Mouse (Mus musculus) cerebellum, adult 18-20 months (tissue): ENCODE data around the gene Wfdc18.

Experiments
- DNase-seq, 2 experiments: peaks; one replicate each; pipeline ENCODE4 v3.0.0; 2021

The Wfdc18 gene

DNA sequence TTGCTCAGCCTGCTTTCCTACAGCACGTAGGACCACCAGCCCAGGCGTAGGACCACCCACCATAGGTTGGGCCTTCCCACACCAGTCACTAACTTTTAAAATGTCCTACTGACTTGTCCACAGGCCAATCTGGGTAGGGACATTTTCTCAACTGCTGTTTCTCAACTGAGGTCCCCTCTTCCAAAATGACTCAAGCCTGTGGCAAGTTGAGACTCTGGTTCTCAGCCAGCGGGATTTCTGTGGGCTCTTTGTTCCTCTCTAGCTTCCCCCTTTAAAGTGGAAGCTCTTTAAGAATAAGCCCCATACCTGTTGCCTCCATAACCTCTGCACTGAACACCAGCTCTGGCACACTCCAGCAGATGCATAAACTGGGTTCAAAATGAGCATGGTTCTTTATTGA, 34.7 kb downstream of the Wfdc18 start:
- no peak for DNase-seq

DNA sequence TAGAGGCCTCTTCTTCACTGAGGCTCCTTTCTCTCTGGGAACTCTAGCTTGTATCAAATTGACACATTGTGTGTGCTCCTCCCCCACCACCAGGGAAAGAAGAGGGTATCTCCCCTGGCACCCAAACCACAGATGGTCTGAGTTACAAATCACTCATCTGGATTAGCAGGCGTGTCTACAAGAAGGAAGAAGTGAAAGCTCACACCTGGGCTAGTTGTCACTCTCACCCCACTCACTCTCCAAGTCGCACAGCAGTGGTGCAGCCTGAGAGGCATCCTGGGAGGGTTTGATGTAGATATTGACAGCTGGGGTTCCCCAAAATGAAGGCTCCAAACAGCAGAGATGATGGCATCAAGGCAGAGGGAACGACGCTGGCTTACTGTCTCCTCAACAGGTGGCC, 37.3 kb downstream of the Wfdc18 start:
- DNase-seq = no peak

DNA sequence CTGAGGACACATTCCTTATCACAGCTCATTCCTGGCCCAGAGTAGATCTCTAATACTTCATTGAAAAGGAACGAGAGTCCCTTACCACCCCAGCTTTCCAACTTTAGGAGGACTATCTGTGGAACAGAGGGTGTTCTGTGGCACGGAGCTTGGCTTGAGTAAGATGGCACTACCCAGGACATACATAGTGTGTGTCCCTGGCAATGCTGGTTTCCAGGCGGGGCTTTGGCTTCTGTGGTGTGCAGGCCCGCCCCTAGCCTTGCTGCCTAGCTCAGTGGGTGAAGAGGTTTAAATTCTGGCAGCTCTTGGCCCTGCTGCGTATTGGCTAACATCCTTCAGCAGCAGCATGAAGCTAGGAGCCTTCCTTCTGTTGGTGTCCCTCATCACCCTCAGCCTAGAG, 37.9 kb downstream of the Wfdc18 start, which contains the start of gene Wfdc21:
TSS of gene Wfdc21 (plus strand) at position 260 of the 400 bp plus-strand sequence.
- no peak for DNase-seq

DNA sequence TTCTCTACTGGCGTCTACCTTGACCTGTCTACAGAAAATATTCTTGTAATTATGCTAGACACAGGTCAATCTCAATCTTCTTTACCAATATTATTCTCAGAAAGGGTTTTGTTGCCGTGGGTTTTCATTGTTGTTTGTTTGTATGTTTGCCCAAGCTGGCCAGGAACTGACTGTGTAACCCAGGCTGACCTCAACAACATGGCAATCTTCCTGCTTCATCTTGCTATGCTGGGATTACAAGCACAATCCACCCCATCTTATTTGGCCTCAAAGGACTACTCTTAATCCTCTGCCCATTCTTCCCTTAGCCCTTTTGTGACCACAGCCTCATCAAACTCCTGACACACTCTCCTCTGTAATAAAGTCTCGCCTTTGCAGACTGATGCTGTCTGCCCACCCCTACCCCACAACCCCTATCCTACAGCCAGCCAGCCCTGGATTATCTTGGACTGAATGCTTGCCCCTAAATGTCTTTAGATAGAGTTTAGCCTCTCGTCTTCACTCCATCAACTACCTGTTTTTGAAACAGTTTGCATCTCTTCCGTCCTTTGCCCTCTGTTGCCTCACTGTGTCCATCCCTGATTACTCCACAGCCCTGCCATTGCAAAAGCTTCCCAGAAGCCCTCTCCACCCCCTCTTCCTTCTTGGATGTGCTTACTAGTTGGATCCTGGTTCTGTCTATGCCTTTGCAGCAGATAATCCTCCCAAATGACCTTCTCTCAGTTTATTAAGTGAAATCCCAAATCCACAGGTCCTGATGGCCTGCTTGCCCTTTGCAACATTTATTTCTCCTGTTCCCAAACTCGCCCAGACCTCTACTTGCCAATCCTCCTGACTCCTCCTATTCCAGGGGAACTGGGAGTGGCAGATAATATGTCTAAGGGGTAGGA, 38.8 kb downstream of the Wfdc18 start:
- no peak for DNase-seq

DNA sequence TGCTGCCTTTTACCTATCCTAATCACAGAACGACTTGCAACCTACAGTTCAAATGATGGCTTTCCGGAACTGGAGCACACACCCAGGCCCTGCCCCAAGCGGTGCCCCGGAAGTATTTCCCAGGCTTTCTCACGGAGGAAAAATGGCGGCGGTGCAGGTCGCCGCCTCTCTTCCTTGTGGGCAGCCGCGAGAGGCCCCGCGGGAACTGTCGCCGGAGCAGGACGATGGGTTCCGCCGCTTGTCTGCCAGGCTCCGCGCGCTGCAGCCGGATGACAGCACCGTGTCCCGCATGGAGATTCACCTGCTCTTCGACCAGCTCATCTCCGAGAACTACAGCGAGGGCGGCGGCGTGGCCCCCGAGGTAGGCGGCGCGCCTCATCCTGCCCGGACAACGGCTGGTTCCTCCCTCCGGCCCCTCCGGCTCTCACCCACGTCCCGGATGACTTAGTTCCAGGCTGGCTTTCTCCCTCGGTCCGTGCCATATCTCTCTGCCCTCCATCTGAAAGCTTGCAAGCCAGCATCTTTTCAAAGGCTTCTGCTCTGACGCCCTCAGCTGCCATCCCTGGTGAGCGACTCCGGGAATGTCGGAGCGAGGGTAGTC, 44.9 kb downstream of the Wfdc18 start, which contains the start of gene Heatr6:
TSS of gene Heatr6 (plus strand) at position 116 of the 601 bp plus-strand sequence.
- peak; percentile 92 to 93 for DNase-seq

DNA sequence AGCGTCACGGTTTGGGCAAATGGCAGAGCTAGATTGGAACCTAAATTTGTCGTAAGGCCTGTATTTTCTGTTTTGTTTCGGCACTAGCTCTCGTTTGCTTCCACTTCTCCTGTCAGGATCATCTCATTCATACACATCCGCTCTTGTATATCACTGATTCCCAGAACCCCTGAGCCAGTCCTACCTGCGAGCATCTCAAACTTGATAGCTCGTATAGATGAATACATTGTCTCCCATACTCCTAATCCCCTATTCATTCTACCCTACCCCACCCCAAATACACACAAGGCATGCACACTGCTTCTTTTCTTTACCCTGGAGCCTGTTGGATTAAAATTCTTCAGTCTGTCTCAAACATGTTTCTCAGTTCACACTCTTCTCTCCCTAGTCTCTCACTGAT, 45.4 kb downstream of the Wfdc18 start:
- DNase-seq = no peak
